Mouse (Mus musculus): ENCODE measurements around the gene Ms4a7.

DNA sequence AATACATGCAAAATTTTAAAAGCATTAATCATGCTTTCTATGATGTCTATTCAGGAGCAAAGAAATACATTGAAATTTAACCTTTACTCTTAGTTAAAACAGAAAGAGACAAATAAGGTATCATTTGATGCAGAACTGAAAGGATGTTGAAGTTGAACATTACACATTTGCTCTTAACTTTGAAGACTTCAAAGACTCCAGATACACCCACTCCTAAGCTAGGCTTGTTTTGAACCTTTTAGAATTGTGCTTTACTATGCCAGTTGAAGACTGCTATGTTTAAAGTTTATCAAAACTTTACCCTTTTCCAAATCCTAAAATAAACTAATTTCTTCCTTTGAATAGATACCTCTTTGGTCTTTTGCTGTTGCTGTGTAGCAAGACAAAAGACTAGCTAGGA, 35.2 kb upstream of the Ms4a7 start:
- TF ChIP-seq CTCF (IDR thresholded peaks at IDR 0.05; ENCODE audit: extremely low read depth, insufficient read depth, insufficient read length, insufficient replicate concordance), result no peak
- no peak for TF ChIP-seq POLR2A (IDR thresholded peaks at IDR 0.05; ENCODE audit: low read depth, low read length)

Measured in spleen, adult 2 months (tissue).